Mouse (Mus musculus) large intestine, adult 2 months (tissue): ENCODE measurements around the gene Celf2. TPM values are rescaled to one million over a fixed set of nuclear protein-coding genes. Genes with fewer than 3 reads are reported as not detected.

Source experiments
- DNase-seq: peaks from one replicate; pipeline ENCODE4 v3.0.0-alpha.2; 2012; ENCODE audit warnings: low read depth, low spot score
- WGBS: fragments of 180-500 bp; shearing (Covaris S2); methylation state at CpG from one replicate; pipeline ENCODE4 v1.1.7; 2018; 5-methylcytosine and 5-hydroxymethylcytosine counted together
- polyA plus RNA-seq: library from polyadenylated mRNA; depleted of rRNA; stranded (reverse); fragments of >200 nt; gene quantifications from 2 replicates; pipeline ENCODE4 v1.2.3, GENCODE M21; 2012

Celf2 gene
- polyA plus RNA-seq, 1 experiment = 7.2 TPM

GRCm38 (mm10) chr2:6507071-6507470 is 1002.3 kb downstream of the Celf2 start:
- no peak for DNase-seq
- WGBS = 78% methylated on average over 3 of the region's 3 CpGs

DNA sequence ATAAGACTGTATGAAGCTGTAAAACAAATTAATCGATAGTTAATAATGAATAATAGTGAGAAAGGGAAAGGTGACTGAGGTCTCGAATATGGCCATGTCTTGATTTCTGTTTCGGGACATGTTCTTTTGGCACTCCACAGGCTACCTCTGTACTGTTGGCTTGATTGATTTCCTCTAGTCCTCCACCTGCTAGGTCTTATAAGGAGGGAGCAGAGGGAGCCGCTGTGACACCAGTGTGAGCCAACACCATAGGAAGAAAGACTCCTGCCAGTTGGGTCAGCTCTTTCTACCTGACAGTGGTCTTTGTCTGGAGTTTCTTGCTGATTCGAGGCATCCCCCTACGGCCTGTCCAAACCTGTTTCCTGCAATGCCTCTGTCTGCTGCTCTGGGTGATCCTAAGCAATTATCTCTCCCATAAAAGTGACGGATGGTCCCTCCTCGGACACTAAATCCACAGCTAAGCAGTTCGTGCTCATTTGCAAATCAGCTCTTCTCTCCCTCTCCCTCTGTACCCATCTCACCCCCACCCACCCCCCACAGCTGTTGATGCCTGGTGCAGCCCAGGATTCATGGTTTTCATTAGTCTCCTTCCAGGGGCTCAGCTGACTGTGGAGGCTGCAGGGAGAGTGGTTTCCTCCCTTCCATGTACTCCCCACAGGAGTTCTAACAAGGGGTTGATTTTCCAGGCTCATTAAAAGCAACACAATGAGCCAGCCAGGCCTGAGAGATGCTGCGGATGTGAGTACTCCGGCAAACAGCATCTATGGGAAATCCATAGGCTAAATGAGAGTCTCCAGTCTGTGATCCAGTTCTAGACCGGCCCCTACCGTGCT is 1003.2 kb downstream of the Celf2 start:
- 50% methylated on average over 13 of the region's 13 CpGs for WGBS
- no peak for DNase-seq

GRCm38 (mm10) chr2:6505531-6505930 is 1003.8 kb downstream of the Celf2 start:
- 80% methylated on average over 12 of the region's 12 CpGs for WGBS
- DNase-seq = no peak

DNA sequence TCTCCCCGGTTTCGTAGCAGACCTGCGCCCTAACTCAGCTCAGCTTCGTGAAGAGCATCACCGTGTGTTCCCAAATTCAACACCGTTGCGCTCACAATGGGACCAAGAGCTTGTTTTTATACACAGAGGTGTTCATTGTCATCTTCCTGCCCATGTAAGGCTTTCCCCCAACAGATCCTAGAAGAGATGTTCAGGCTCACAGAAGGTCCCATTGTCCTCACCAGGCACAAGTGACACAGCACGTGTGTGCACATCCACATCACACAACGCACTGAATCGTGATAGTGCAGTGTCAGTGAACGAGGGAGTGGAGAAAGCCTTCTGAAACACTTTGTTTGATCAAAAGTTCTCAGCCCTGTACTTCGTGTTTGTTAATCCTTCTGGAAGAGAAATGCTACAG is 1011.3 kb downstream of the Celf2 start:
- DNase-seq = no peak
- WGBS = 76% methylated on average over 12 of the region's 12 CpGs

DNA sequence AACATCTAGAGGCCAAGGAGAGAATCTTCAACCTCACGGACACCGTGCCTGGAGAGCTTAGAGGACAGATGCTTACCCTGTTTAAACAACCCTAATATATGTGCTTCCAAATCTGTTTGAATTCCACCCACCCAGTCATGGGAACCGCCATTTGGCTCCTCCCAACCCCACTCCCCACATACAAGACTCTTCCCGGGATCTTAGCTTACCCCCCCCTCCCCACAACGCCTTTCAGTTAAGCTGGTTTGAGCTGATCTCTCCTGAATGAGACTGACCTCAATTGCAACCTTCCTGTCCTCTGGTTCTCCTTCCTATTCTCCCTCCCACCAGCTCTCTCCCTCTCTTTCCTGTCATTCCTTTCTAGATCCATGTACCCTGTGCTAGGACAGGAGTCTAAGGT is 1011.7 kb downstream of the Celf2 start:
- WGBS = 57% methylated on average over 5 of the region's 5 CpGs
- no peak for DNase-seq

- no peak for DNase-seq
- 73% methylated on average over 5 of the region's 5 CpGs for WGBS
These were observed 1015.5 kb downstream of the Celf2 start for GRCm38 (mm10) chr2:6493886-6494285.

DNA sequence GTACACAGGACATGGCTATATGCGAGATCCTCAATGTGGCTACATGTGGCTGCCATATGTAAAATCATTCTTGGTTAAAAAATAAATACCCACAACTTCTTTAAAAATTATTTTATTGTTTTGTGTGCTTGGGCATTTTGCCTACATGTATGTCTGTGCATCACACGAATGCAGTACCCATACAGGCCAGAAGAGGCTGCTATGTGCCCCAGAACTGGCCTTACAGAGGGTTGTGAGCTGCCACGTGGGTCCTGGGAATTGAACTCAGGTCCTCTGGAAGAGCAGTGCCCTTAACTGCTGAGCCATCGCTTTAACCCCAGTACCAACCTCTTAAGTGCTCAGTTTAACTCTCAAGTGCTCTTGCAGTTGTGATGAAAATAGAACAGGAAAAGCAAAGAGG is 1018.5 kb downstream of the Celf2 start:
- WGBS = 68% methylated on average over 4 of the region's 4 CpGs
- no peak for DNase-seq

DNA sequence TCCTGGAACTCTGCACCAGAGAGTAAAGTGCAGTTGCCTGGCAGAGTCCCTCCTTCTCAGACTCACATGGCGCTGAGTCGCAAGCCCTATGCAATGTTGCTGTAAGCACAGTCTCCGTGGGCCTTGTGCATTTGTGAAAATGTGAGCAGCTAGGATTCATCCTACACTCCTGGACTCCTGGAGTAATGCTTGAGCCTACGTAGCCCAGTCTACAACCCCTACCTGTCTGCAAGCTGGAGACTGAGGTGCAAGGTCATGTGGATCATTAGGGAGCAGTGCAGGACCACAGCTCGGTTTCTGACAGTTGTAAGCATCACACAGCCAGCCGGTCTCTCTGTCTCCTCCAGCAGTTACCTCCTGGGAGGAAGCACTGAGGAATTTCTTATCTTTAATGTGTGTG is 1019.3 kb downstream of the Celf2 start:
- 86% methylated on average over 6 of the region's 6 CpGs for WGBS
- DNase-seq = no peak
